22 mouse cellular contexts compared by ENCODE assay signal in the genomic region with DNA sequence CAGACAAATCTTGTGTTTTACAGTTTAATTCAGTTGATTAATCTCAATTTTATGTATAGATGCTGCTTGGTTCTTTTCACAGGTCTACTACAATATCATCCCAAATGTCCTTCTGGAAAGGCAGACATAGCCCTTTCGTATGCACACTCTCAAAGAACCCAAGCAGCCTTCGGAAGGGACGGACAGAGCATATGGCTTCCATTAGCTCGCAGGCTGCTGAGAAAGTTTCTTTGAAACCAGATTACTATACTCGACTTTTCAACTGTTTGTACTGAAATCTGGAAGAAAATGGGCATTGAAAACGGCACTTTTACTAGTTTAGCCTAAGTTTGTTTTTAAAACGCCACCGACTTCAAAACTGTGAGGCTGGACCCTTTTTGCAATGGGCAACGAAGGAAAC.
DNase-seq lines count a peak whose midpoint lies in the region; ATAC-seq and TF ChIP-seq lines count a peak whose summit lies in the region.
"Had no signal": no experiment of that assay in that cellular context is flagged by ENCODE, and none has a peak within 500 bp of the region (broad histone marks: within the 10 kb centered on the region; RNA-seq: fewer than 3 reads in every experiment).

No protein-coding gene starts in this region.

- no peak for ATAC-seq in lung, embryonic 15.5 days (ENCODE audit: borderline replicate concordance, extremely low read depth, low FRiP score, low TSS enrichment)
- ATAC-seq in embryonic facial prominence, embryonic 13.5 days (ENCODE audit: insufficient number of reproducible peaks, insufficient read depth, low FRiP score, low TSS enrichment, low read depth): no peak
- ATAC-seq in limb, embryonic 11.5 days (ENCODE audit: insufficient number of reproducible peaks, low FRiP score, low TSS enrichment, low read depth): no peak
- ATAC-seq in midbrain, embryonic 16.5 days: no peak
- ATAC-seq: forebrain, embryonic 16.5 days; intestine, embryonic 15.5 days had no signal

- H3K4me2 ChIP-seq in lung, embryonic 15.5 days: no peak overlapping the region
- H3K4me2 ChIP-seq in embryonic facial prominence, embryonic 13.5 days: peak overlapping the region; percentile 42
- peak overlapping the region; percentile 24; the same call in 1 of the 2 replicates for H3K4me2 ChIP-seq in limb, embryonic 11.5 days (ENCODE audit: low read depth, severe bottlenecking)
- H3K4me2 ChIP-seq in midbrain, embryonic 16.5 days (ENCODE audit: low read length): no peak overlapping the region
- H3K4me2 ChIP-seq: heart, embryonic 12.5 days; hindbrain, embryonic 15.5 days; intestine, embryonic 15.5 days; liver, embryonic 13.5 days; stomach, embryonic 15.5 days had no signal

- 0 out of 2 replicates have a peak overlapping the region, but pooled peaks have one; percentile 0 for H3K27ac ChIP-seq in lung, embryonic 15.5 days
- peak overlapping the region; percentile 64 for H3K27ac ChIP-seq in embryonic facial prominence, embryonic 13.5 days
- H3K27ac ChIP-seq in limb, embryonic 11.5 days (replicated peaks; ENCODE audit: low read depth, low read length): no peak overlapping the region
- H3K27ac ChIP-seq in midbrain, embryonic 16.5 days (ENCODE audit: low read length): no peak overlapping the region
- no peak overlapping the region for H3K27ac ChIP-seq in layer of hippocampus, adult 2 months
- H3K27ac ChIP-seq: hindbrain, embryonic 15.5 days; intestine, embryonic 15.5 days; liver, embryonic 13.5 days; macrophage; stomach, embryonic 15.5 days had no signal

- no peak for DNase-seq in lung, adult 2 months
- peak; percentile 61 for DNase-seq in limb, embryonic 11.5 days (ENCODE audit: low spot score)
- DNase-seq in layer of hippocampus, adult 2 months (ENCODE audit: low spot score in 2 of 2): no peak
- DNase-seq in urinary bladder, postnatal 14 days (ENCODE audit: low spot score): no peak
- DNase-seq: adrenal gland, adult 8-10 months; cerebellum, adult 11-12 months; cerebellum, postnatal 14 days; gastrocnemius, postnatal 14 days; heart, adult 18-20 months; heart, postnatal 10 days; kidney, postnatal 36 days; liver, embryonic 13.5 days; thymus, postnatal 25 days had no signal

- TF ChIP-seq POLR2A in lung, adult 2 months (IDR thresholded peaks at IDR 0.05; ENCODE audit: borderline replicate concordance, extremely low read depth, low read depth, low read length): no peak

- TF ChIP-seq CTCF in lung, adult 2 months (IDR thresholded peaks at IDR 0.05; ENCODE audit: insufficient read depth, low read length): no peak
- TF ChIP-seq CTCF in layer of hippocampus, adult 2 months (conservative IDR thresholded peaks at IDR 0.05): no peak

- H3K9ac ChIP-seq in lung, embryonic 15.5 days: no peak overlapping the region
- no peak overlapping the region; the same call in 1 of the 2 replicates for H3K9ac ChIP-seq in embryonic facial prominence, embryonic 13.5 days
- H3K9ac ChIP-seq in limb, embryonic 11.5 days (ENCODE audit: low read length): no peak overlapping the region
- H3K9ac ChIP-seq in midbrain, embryonic 16.5 days (ENCODE audit: low read depth, low read length): no peak overlapping the region
- H3K9ac ChIP-seq: heart, embryonic 12.5 days; hindbrain, embryonic 15.5 days; intestine, embryonic 15.5 days; liver, embryonic 13.5 days; stomach, embryonic 15.5 days had no signal

- 55% methylated on average over 9 of the region's 9 CpGs for WGBS in lung, embryonic 15.5 days
- WGBS in lung, adult 2 months: 77% methylated on average over 9 of the region's 9 CpGs
- 19% methylated on average over 9 of the region's 9 CpGs for WGBS in embryonic facial prominence, embryonic 13.5 days
- WGBS in limb, embryonic 11.5 days: 11% methylated on average over 9 of the region's 9 CpGs
- 86% methylated on average over 9 of the region's 9 CpGs for WGBS in midbrain, embryonic 16.5 days

- H3K9me3 ChIP-seq in lung, embryonic 15.5 days: no peaks in the 10 kb centered on the region
- H3K9me3 ChIP-seq in embryonic facial prominence, embryonic 13.5 days: no peaks in the 10 kb centered on the region
- no peaks in the 10 kb centered on the region for H3K9me3 ChIP-seq in limb, embryonic 11.5 days (ENCODE audit: control insufficient read depth, low read length)
- no peaks in the 10 kb centered on the region for H3K9me3 ChIP-seq in midbrain, embryonic 16.5 days (replicated peaks; ENCODE audit: control insufficient read depth, low read length, poor library complexity, severe bottlenecking)
- H3K9me3 ChIP-seq: heart, embryonic 12.5 days; hindbrain, embryonic 15.5 days; intestine, embryonic 15.5 days; liver, embryonic 13.5 days; stomach, embryonic 15.5 days had no signal

- no peaks in the 10 kb centered on the region for H3K36me3 ChIP-seq in lung, embryonic 15.5 days
- H3K36me3 ChIP-seq in embryonic facial prominence, embryonic 13.5 days: no peaks in the 10 kb centered on the region
- no peaks in the 10 kb centered on the region for H3K36me3 ChIP-seq in limb, embryonic 11.5 days (ENCODE audit: control insufficient read depth, insufficient read depth, low read length)
- H3K36me3 ChIP-seq in midbrain, embryonic 16.5 days (ENCODE audit: control insufficient read depth, insufficient read depth, low read length): no peaks in the 10 kb centered on the region
- H3K36me3 ChIP-seq: heart, embryonic 12.5 days; hindbrain, embryonic 15.5 days; intestine, embryonic 15.5 days; liver, embryonic 13.5 days; stomach, embryonic 15.5 days had no signal

- H3K4me1 ChIP-seq in lung, embryonic 15.5 days: peaks cover 11% of the 10 kb centered on the region; the same call in 1 of the 2 replicates
- H3K4me1 ChIP-seq in lung, adult 2 months (ENCODE audit: control insufficient read depth, insufficient read depth, low read length): no peaks in the 10 kb centered on the region; the same call in 1 of the 2 replicates
- peaks cover 45% of the 10 kb centered on the region for H3K4me1 ChIP-seq in embryonic facial prominence, embryonic 13.5 days
- peaks cover 20% of the 10 kb centered on the region for H3K4me1 ChIP-seq in limb, embryonic 11.5 days (ENCODE audit: control insufficient read depth, insufficient read depth, low read length)
- peaks cover 10% of the 10 kb centered on the region for H3K4me1 ChIP-seq in midbrain, embryonic 16.5 days (ENCODE audit: control insufficient read depth, insufficient read depth, low read length)
- H3K4me1 ChIP-seq: intestine, embryonic 15.5 days; liver, embryonic 13.5 days had no signal

- no peaks in the 10 kb centered on the region for H3K27me3 ChIP-seq in lung, embryonic 15.5 days
- H3K27me3 ChIP-seq in embryonic facial prominence, embryonic 13.5 days: no peaks in the 10 kb centered on the region
- H3K27me3 ChIP-seq in limb, embryonic 11.5 days (ENCODE audit: control insufficient read depth, insufficient read depth, low read length): no peaks in the 10 kb centered on the region
- H3K27me3 ChIP-seq in midbrain, embryonic 16.5 days (ENCODE audit: control insufficient read depth, insufficient read depth, low read depth, low read length): no peaks in the 10 kb centered on the region
- H3K27me3 ChIP-seq: heart, embryonic 12.5 days; hindbrain, embryonic 15.5 days; intestine, embryonic 15.5 days; liver, embryonic 13.5 days; stomach, embryonic 15.5 days had no signal

- H3K4me3 ChIP-seq in lung, embryonic 15.5 days: no peak overlapping the region
- H3K4me3 ChIP-seq in lung, adult 2 months (replicated peaks; ENCODE audit: extremely low read depth, low read depth, low read length): no peak overlapping the region
- H3K4me3 ChIP-seq in embryonic facial prominence, embryonic 13.5 days: no peak overlapping the region
- no peak overlapping the region for H3K4me3 ChIP-seq in limb, embryonic 11.5 days (ENCODE audit: low read depth, low read length)
- no peak overlapping the region for H3K4me3 ChIP-seq in midbrain, embryonic 16.5 days (ENCODE audit: low read depth, low read length)
- H3K4me3 ChIP-seq in layer of hippocampus, adult 2 months: no peak overlapping the region
- H3K4me3 ChIP-seq: heart, embryonic 12.5 days; hindbrain, embryonic 15.5 days; intestine, embryonic 15.5 days; liver, embryonic 13.5 days; stomach, embryonic 15.5 days had no signal

Comparison
In these comparisons a context has a peak if more than half of its experiments do, and no peak if none do; other contexts are left out.
1. H3K27ac ChIP-seq: peak in lung, embryonic 15.5 days (single experiment) and embryonic facial prominence, embryonic 13.5 days (single experiment); none in limb, embryonic 11.5 days (single experiment), midbrain, embryonic 16.5 days (single experiment) and layer of hippocampus, adult 2 months (single experiment).
2. H3K4me2 ChIP-seq: peak in embryonic facial prominence, embryonic 13.5 days (single experiment) and limb, embryonic 11.5 days (single experiment); none in lung, embryonic 15.5 days (single experiment) and midbrain, embryonic 16.5 days (single experiment).